Mouse (Mus musculus) embryonic facial prominence, embryonic 11.5 days (tissue): ENCODE data around the gene Dynlt1a. TPM values are rescaled to one million over a fixed set of nuclear protein-coding genes. Genes with fewer than 3 reads are reported as not detected.
"Not testable (repeated sequence)": the region's sequence is repeated elsewhere in the genome, so short reads cannot be mapped to it uniquely, and the experiment has no call there.

Experiments used
- ATAC-seq: fragments of 200-750 bp; cut with Nextera tagmentation; replicated peaks from 2 replicates; pipeline ENCODE4 v1.8.0; 2017; ENCODE audit warnings: low read depth; ENCODE audit not compliant: insufficient number of reproducible peaks, low FRiP score, low TSS enrichment
- DNase-seq: peaks from one replicate; pipeline ENCODE4 v3.0.0-alpha.2; 2015; ENCODE audit warnings: low spot score
- H3K27ac ChIP-seq: fragments of 300-500 bp; sonication (generic); replicated peaks from 2 replicates; pipeline ENCODE4 v1.5.1; 2014; ENCODE audit warnings: mild to moderate bottlenecking, low read depth, low read length, control low read depth
- H3K27me3 ChIP-seq: fragments of 300-500 bp; sonication (generic); 2 replicates; pipeline ENCODE4 v1.6.1; 2014; ENCODE audit warnings: mild to moderate bottlenecking, low read length, moderate library complexity, mixed read lengths; ENCODE audit not compliant: control insufficient read depth, insufficient read depth
- H3K36me3 ChIP-seq: fragments of 300-500 bp; sonication (generic); replicated peaks from 2 replicates; pipeline ENCODE4 v1.6.1; 2014; ENCODE audit warnings: low read depth, mild to moderate bottlenecking, low read length, moderate library complexity, mixed read lengths; ENCODE audit not compliant: control insufficient read depth, insufficient read depth
- H3K4me1 ChIP-seq: fragments of 300-500 bp; sonication (generic); 2 replicates; pipeline ENCODE4 v1.6.1; 2014; ENCODE audit warnings: low read length, mixed read lengths; ENCODE audit not compliant: control insufficient read depth, insufficient read depth
- H3K4me2 ChIP-seq: fragments of 300-500 bp; sonication (generic); 2 replicates; pipeline ENCODE4 v1.6.1; 2014; ENCODE audit warnings: low read depth, mild to moderate bottlenecking, control low read depth, low read length, moderate library complexity
- H3K4me3 ChIP-seq: fragments of 300-500 bp; sonication (generic); 2 replicates; pipeline ENCODE4 v1.5.1; 2014; ENCODE audit warnings: low read depth, low read length, control low read depth
- H3K9ac ChIP-seq: fragments of 300-500 bp; sonication (generic); replicated peaks from 2 replicates; pipeline ENCODE4 v1.6.1; 2014; ENCODE audit warnings: mild to moderate bottlenecking, control low read depth, low read length
- H3K9me3 ChIP-seq: fragments of 300-500 bp; sonication (generic); replicated peaks from 2 replicates; pipeline ENCODE4 v1.6.1; 2016; ENCODE audit warnings: mild to moderate bottlenecking, low read length, inconsistent platforms, mixed read lengths; ENCODE audit not compliant: control insufficient read depth
- WGBS: fragments of 180-500 bp; shearing (Covaris S2); extraction: QIAGEN DNeasy Blood & Tissue Kit; methylation state at CpG from one replicate; pipeline ENCODE4 v1.1.7; 2014; 5-methylcytosine and 5-hydroxymethylcytosine counted together
- polyA plus RNA-seq: library from polyadenylated mRNA; unstranded; fragments of >200 nt; fragmentation: Nextera tagmentation; extraction: Ambion mirVana; gene quantifications from 2 replicates; pipeline ENCODE4 v1.2.1, GENCODE M21; 2014

Dynlt1a gene
- polyA plus RNA-seq, 1 experiment from 2014 or later: 25.3 TPM

DNA sequence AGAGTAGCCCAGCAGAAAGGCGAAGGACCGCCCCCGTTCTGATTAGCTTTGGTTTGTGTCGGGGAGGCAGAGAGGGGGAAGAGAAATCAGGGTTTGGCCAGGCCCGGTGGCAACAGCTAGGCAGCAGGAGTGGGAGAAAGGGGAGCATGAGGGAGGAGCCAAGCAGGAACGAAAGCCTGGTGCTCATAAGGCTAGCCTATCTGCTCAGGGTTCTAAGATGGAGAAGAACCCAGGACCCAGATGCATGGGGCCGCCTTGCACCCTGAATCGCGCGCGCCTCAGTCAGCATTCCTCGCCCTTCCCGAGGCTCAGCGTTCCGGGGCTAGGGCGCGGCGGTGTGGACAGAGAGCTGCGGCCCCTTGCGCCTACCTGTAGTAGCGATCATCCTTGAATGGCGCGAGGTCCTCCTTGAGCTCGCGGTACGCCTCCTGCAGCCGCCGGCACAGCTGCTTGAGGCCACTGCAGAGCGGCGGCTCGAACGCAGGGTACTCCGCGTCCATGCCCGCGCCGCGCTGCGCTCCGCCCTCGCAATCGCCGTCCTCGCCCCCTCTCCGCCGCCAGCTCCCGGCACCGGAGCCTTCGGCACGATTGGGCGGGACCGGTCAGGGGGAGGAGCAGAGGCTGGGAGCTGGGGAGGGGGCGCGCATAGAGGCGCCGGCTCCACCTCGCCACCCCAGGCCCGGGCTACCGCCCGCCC is 3.9 kb upstream of the Dynlt1a start:
- ATAC-seq: peak; percentile 31; the same call in 1 of the 2 replicates
- DNase-seq, H3K9me3 ChIP-seq, H3K27me3 ChIP-seq, H3K9ac ChIP-seq, H3K27ac ChIP-seq, H3K4me2 ChIP-seq, H3K4me1 ChIP-seq, H3K36me3 ChIP-seq, H3K4me3 ChIP-seq: not testable (repeated sequence)
- 1% methylated on average over 6 of the region's 60 CpGs for WGBS

DNA sequence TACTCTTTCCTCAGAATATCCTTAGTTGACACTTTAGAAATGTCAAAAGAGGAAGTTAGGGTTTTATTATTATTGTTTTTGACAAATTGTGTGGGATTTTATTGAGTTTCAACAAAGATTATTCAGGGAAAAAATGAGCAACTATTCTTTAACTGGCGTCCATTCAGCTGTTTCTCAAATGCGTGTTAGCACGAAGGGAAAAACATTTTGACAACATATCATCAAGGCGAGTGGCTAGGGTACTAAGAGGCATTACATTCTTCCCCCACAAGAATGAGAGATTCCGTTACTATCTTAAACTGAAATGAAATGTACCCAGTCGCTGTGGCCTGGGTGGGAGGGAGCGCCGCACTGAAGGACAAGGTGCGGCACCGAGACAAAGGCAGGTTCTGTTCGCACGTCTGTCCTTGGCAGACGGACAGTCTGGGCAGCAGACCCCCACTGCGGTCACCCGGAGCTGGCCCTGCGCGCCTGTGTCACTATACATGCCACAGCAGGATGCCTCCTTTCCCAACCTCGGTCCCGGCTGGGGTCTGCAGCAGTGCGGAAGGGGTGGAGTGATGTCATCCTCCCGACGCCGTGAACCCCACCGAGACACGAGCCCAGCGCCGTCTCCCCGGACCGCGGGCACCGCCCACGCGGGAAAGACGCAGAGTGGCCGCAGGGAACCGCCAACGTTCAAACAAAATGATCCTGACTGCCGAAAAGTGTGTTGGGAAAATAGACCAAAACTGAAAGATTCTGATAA is 747 bp downstream of the Dynlt1a start:
- peak; percentile 39 for ATAC-seq
- H3K9ac ChIP-seq, H3K27ac ChIP-seq, H3K27me3 ChIP-seq, H3K9me3 ChIP-seq, H3K36me3 ChIP-seq, H3K4me1 ChIP-seq, DNase-seq: not testable (repeated sequence)
- Histone ChIP-seq H3K4me2 (peak overlapping the region; percentile 44), H3K4me3 (peak overlapping the region; percentile 29)
- WGBS: 4% methylated on average over 36 of the region's 38 CpGs

DNA sequence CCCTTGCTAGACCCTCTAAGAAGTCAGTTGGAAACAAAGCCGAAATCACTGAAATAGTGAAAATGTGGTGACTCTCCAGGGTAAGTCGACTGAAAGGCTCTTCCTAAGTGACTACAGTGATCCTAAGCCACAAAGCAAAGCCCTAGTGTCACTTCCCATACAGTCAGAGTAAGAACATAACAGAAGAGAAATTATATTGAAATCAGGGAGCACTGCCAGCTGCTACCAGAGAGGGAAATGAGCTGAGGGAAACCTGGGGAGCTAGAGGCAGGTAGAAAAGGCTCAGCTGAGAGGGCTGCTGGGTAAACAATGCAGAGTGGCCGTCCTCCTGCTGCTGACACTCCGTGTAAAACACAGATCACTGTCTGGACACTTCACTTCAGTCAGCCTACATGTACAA is 1.6 kb downstream of the Dynlt1a start:
- not testable (repeated sequence) for H3K36me3 ChIP-seq, DNase-seq, H3K9ac ChIP-seq, H3K4me3 ChIP-seq, H3K4me2 ChIP-seq, H3K27ac ChIP-seq, H3K4me1 ChIP-seq, H3K9me3 ChIP-seq, ATAC-seq, H3K27me3 ChIP-seq
- 53% methylated on average over 2 of the region's 4 CpGs for WGBS

DNA sequence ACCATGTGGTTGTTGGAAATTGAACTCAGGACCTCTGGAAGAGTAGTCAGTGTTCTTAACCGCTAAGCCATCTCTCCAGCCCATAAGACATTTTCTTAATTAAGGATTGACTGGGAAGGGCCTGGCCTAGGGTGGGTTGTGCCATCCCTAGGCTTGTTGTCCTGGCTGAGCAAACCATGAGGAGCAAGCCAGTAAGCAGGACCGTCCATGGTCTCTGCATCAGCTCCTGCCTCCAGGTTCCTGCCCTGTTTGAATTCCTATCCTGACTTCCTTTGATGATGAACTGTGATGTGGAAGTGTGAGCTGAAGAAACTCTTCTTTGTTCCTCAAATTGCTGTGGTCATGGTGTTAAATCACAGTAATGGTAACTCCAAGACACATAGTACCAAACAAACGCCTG is 2.8 kb downstream of the Dynlt1a start:
- H3K9me3 ChIP-seq, H3K36me3 ChIP-seq, H3K9ac ChIP-seq, H3K4me2 ChIP-seq, H3K27ac ChIP-seq, H3K4me1 ChIP-seq, H3K4me3 ChIP-seq, DNase-seq, H3K27me3 ChIP-seq, ATAC-seq: not testable (repeated sequence)
- 75% methylated on average over 2 of the region's 3 CpGs for WGBS

DNA sequence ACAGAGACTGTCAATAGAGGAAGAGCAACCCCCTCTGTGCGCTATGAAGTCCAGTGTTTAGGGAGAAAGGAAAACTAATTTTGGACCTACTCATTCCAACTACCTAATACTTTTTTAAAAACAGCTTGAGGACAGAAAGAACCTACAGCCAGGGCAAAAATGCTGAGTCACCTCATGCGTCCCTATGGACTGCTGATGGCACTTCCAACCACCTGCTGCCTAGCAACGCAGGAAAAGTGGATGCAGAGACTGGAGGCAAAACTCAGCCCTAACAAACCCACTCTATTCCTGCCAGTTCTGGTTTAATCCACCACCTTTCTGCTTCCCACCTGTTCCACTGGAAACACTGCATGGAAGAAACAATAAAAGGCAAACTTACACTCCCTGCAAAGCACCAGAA is 4.5 kb downstream of the Dynlt1a start:
- H3K4me1 ChIP-seq, H3K9ac ChIP-seq, H3K27me3 ChIP-seq, H3K36me3 ChIP-seq, DNase-seq, H3K9me3 ChIP-seq, H3K27ac ChIP-seq, ATAC-seq, H3K4me3 ChIP-seq, H3K4me2 ChIP-seq: not testable (repeated sequence)
- WGBS: 61% methylated on average over 3 of the region's 3 CpGs

DNA sequence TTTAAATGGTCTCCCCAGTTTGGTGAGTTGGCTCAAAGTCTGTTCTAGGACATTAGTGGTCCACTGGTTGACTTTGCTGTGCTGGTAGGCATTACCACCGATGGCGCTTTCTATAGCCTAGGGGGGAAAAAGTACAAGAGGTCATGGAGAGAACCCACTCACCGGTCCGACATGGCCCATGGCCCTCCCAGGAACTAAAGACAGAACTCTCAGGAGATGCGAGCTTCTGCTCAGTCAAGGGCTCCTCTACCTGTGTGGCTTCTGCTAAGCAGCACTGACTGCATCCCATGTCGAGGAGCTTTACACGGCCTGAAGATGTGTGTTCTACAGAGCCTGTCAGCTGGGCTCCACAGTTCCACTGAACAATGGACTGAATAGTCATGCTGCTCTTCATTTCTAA is 5.6 kb downstream of the Dynlt1a start:
- not testable (repeated sequence) for H3K4me1 ChIP-seq, ATAC-seq, H3K9ac ChIP-seq, H3K4me2 ChIP-seq, H3K27ac ChIP-seq, H3K27me3 ChIP-seq, H3K4me3 ChIP-seq, H3K36me3 ChIP-seq, H3K9me3 ChIP-seq, DNase-seq
- 82% methylated on average over 7 of the region's 7 CpGs for WGBS

DNA sequence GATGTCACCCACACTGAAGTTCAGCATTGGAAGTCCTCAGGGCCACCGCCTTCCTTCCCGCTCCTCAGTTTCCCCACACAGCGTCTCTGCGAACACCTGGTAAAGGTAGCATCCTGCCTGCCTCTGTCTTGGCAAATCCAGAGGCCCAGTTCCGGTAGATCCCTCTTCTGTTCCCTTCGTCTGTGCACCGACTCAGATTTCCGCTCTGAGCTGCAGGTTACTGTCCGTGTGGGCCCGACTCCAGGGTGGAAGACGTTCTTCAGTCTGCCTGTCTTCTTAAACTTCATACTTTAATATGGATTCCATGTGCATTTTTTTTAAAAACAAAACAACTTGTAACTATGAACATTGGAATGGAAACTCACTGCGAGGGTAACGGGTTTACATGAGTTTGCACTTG is 10.8 kb downstream of the Dynlt1a start:
- WGBS: 90% methylated on average over 9 of the region's 13 CpGs
- not testable (repeated sequence) for DNase-seq, ATAC-seq

DNA sequence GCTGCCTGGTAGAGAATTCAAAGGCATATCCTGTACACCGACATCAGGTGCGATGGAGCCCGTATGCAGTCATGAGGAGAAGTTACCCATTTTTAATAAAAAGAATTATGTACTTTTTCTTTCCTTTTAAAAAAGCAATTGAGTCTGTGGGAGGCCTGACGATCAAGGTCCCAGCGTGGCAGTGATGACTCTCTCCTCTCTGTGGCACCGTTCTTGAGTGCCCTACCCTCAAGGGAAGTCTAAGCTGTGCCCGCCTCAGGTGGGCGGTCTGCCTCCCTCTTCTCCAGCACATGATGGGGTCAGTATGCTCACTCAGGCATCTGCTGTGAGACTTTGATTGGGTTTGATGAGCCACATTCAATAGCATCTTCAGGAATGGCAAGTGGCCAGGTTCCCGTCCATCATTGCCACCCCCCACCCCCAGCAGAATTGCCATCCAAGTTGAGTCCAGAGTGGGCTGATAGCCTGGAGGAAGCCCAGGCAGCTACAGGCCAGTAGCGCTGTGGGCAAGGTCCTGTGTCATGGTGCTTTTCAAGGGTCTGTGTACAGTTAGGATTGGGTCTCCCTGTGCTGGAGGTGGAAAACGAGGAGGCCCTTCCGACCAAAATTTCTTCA is 11.5 kb downstream of the Dynlt1a start:
- DNase-seq, H3K9me3 ChIP-seq, H3K4me3 ChIP-seq, H3K36me3 ChIP-seq, H3K27ac ChIP-seq, ATAC-seq, H3K4me2 ChIP-seq, H3K9ac ChIP-seq, H3K4me1 ChIP-seq, H3K27me3 ChIP-seq: not testable (repeated sequence)
- WGBS: 94% methylated on average over 12 of the region's 12 CpGs

More for the DNA sequence above, 10.8 kb downstream of the Dynlt1a start:
- not testable (repeated sequence) for H3K36me3 ChIP-seq, H3K4me1 ChIP-seq, H3K4me2 ChIP-seq, H3K4me3 ChIP-seq, H3K27me3 ChIP-seq, H3K9ac ChIP-seq, H3K27ac ChIP-seq, H3K9me3 ChIP-seq
